In the genomic region with DNA sequence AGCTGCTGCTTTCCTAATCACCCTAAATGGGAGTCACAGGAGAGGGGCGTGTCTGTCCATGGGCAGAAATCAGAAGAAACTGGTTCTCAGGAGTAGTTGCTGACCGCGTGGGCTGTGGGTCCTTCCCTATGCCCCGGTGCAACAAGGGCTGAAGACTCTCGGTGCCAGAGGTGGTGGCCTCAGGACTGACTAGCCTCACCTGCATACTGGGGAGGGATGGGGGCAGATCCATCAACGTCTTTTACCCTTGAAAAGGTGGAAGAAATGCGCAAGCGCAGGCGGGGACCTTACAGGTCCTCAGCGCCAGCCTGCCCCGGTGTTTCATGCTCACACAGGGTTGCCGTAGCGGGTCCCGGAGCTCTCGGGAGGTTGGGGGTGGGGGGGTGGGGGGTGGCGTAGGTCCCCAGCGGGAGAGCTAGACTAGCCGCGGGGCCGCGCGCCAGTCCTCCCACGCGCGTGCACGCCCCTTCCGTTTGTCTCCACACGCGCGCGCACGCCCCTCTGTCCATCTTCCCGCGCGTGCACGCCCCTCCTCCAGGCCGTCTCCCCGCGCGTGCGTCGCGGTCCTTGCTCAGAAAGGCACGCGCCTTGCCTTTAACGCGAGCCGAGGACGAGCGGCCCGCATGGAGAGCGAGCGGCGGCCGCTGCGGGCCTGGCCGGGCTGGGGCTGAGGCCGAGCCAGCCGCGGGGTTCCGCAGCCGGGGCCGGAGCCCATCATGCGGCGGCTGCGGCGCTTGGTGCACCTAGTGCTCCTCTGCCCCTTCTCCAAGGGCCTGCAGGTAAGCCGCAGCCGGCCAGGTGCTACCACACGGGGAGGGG, we compare ENCODE assay signal across 8 mouse cellular contexts. TPM values are rescaled to one million over a fixed set of nuclear protein-coding genes. Genes with fewer than 3 reads are reported as not detected.
DNase-seq lines count a peak whose midpoint lies in the region; ATAC-seq and TF ChIP-seq lines count a peak whose summit lies in the region.

A gene (plus strand): TSS at position 537 of the 819 bp plus-strand sequence.

- WGBS in hindbrain, embryonic 15.5 days, result 1% methylated on average over 58 of the region's 70 CpGs

- intact Hi-C loops in gastrocnemius, adult 2 months (cut with DNase I), result no loop called here

- no peak for TF ChIP-seq CTCF in gastrocnemius, adult 2 months (IDR thresholded peaks at IDR 0.05)

- peak; percentile 49 for DNase-seq in adipocyte (ENCODE audit: low spot score)
- DNase-seq in cerebellum, postnatal 36 days, result peak; percentile 86 to 89
- DNase-seq in gastrocnemius, adult 2 months, result peak; percentile 75
- peak; percentile 84 for DNase-seq in layer of hippocampus, postnatal 36 days
- peak; percentile 82 for DNase-seq in lung, postnatal 10 days
- DNase-seq in retina, postnatal 1 day, result peak; percentile 92
- peak; percentile 69 to 82 for DNase-seq in urinary bladder, postnatal 4 days (ENCODE audit: low spot score in 2 of 2)

- H3K27me3 ChIP-seq in hindbrain, embryonic 15.5 days, result no peaks in the 10 kb centered on the region

- peak within 1 kb of the TSS; percentile 82 for H3K4me3 ChIP-seq in gastrocnemius, adult 2 months
- H3K4me3 ChIP-seq in hindbrain, embryonic 15.5 days, result peak within 1 kb of the TSS; percentile 79

- peak; percentile 77 for ATAC-seq in hindbrain, embryonic 15.5 days (ENCODE audit: low FRiP score, low read depth)

- H3K9ac ChIP-seq in hindbrain, embryonic 15.5 days, result peak within 1 kb of the TSS; percentile 94

- peak within 1 kb of the TSS; percentile 88 for H3K4me2 ChIP-seq in hindbrain, embryonic 15.5 days

- peak within 1 kb of the TSS; percentile 58; the same call in 1 of the 2 replicates for H3K27ac ChIP-seq in gastrocnemius, adult 2 months
- H3K27ac ChIP-seq in hindbrain, embryonic 15.5 days (replicated peaks), result peak within 1 kb of the TSS; percentile 88

- no peaks in the 10 kb centered on the region for H3K36me3 ChIP-seq in hindbrain, embryonic 15.5 days

- peaks cover 51% of the 10 kb centered on the region for H3K4me1 ChIP-seq in hindbrain, embryonic 15.5 days (replicated peaks)

- no peaks in the 10 kb centered on the region for H3K9me3 ChIP-seq in hindbrain, embryonic 15.5 days

RNA-seq across cellular contexts. Expression of the gene that starts here (rescaled TPM):
- total RNA-seq in gastrocnemius, adult 2 months (2021), result 1 to 10 TPM; 1.0 to 2.3 TPM
- polyA plus RNA-seq in hindbrain, embryonic 15.5 days (2015; fragmentation: Nextera tagmentation; extraction: Ambion mirVana), result 138 and 152 TPM in 2 replicates
- total RNA-seq in layer of hippocampus, postnatal 36 days (2021), result 10 to 100 TPM; 73.2 to 77.5 TPM

Comparison
In these comparisons a context has a peak if more than half of its experiments do, and no peak if none do; other contexts are left out.
1. Peak in every context shown above with its lines: DNase-seq, ATAC-seq, H3K4me3 ChIP-seq and H3K27ac ChIP-seq.
2. RNA of the gene that starts here (total RNA-seq): 73.2 to 77.5 TPM in layer of hippocampus, postnatal 36 days; 1.0 to 2.3 TPM in gastrocnemius, adult 2 months; every median in the first group is over 10 times any median in the second.